Mouse (Mus musculus) intestine, embryonic 15.5 days (tissue): ENCODE measurements around the gene Ppp2r5b. TPM values are rescaled to one million over a fixed set of nuclear protein-coding genes. Genes with fewer than 3 reads are reported as not detected.

ENCODE experiments used
- ATAC-seq: fragments of 200-750 bp; cut with Nextera tagmentation; 2 replicates; pipeline ENCODE4 v1.8.0; 2017; ENCODE audit warnings: moderate TSS enrichment, moderate library complexity
- H3K27ac ChIP-seq: fragments of 300-500 bp; sonication (generic); 2 replicates; pipeline ENCODE4 v1.5.1; 2015; ENCODE audit warnings: mild to moderate bottlenecking, inconsistent platforms
- H3K27me3 ChIP-seq: fragments of 300-500 bp; sonication (generic); replicated peaks from 2 replicates; pipeline ENCODE4 v1.6.1; 2015; ENCODE audit warnings: inconsistent platforms
- H3K36me3 ChIP-seq: fragments of 300-500 bp; sonication (generic); 2 replicates; pipeline ENCODE4 v1.6.1; 2015; ENCODE audit warnings: inconsistent platforms
- H3K4me1 ChIP-seq: fragments of 300-500 bp; sonication (generic); replicated peaks from 2 replicates; pipeline ENCODE4 v1.6.1; 2015; ENCODE audit warnings: inconsistent platforms
- H3K4me2 ChIP-seq: fragments of 300-500 bp; sonication (generic); replicated peaks from 2 replicates; pipeline ENCODE4 v1.6.1; 2015; ENCODE audit warnings: mild to moderate bottlenecking, inconsistent platforms
- H3K4me3 ChIP-seq: fragments of 300-500 bp; sonication (generic); replicated peaks from 2 replicates; pipeline ENCODE4 v1.5.1; 2015; ENCODE audit warnings: inconsistent platforms
- H3K9ac ChIP-seq: fragments of 300-500 bp; sonication (generic); 2 replicates; pipeline ENCODE4 v1.6.1; 2015; ENCODE audit warnings: inconsistent platforms
- H3K9me3 ChIP-seq: fragments of 300-500 bp; sonication (generic); 2 replicates; pipeline ENCODE4 v1.6.1; 2016; ENCODE audit warnings: inconsistent platforms
- WGBS: fragments of 180-500 bp; shearing (Covaris S2); methylation state at CpG from one replicate; pipeline ENCODE4 v1.1.7; 2015; 5-methylcytosine and 5-hydroxymethylcytosine counted together
- polyA plus RNA-seq: library from polyadenylated mRNA; unstranded; fragments of >200 nt; fragmentation: Nextera tagmentation; extraction: Ambion mirVana; gene quantifications from 2 replicates; pipeline ENCODE4 v1.2.1, GENCODE M21; 2015

Ppp2r5b gene
- polyA plus RNA-seq: 21.2 and 22.3 TPM in 2 replicates

DNA sequence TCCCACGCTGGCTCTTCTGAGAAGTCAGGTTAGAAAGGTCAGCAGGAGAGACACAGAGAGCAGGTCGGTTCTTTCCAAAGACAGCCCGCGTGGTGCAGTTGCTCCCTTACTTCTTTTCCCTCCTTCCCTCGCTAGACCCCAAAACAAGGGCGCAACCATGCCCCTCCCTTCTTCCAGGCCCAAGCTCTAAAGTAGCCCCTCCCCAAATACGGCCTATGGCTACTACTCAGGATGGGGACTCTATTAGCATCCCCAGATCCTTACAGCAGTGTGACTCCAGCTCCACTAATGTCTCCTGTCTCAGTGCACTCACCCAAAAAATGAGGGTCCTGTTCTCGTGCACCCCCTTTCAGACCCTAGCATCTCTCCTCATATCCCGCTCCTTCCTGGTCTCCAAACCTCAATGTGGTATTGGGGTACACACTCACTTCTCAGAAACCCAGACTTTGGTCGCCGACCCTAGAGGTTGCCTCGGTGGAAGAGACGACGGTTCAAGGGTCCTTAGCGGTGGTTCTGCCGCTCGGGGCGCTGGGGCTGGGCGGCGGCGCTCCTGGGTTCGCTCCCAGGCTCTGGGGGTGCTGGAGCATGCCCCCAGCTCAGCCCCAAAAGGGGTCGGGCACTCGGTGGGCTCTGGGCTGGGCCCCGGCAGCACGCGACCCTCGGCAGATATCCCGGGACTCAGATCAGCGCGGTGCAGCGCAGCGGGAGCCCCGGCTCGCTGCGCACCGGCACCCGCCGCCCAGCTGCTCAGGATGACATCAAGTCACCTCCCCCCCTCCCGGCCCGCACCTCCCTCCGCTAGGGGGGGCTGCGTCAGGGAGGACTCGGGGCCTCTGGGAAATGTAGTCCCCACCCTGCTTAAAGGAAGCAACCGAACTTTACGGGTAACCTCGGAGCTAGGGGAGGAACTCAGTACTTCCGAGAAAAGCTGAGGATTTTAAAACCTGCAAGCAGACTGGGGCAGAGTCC, at the start of gene Ppp2r5b:
Gene Ppp2r5b, minus strand, starts transcription at position 789 of the 969 bp plus-strand sequence.
- H3K4me2 ChIP-seq: peak within 1 kb of the TSS; percentile 85
- 3% methylated on average over 48 of the region's 48 CpGs for WGBS

DNA sequence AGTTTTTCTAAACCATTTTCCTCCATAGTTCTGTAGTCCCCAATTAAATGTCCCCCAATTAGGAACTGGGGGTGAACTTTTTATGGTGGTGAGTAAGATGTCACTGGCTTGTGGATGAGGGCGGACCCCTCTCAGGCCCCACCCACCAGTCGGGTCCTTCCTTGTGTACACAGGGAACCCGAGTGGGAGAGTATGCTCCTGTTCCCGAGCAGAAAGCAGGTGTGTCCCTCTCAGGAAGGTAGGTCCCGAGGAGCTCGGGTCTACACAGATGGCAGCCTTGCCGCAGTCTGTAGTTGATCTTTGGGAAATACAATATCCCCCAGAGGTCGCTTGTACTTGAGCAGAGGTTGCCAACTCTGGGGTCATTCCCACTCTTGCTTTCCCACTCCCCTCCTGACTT, 49.6 kb upstream of the Ppp2r5b start:
- Histone ChIP-seq H3K9me3 (no peaks in the 10 kb centered on the region), H3K4me2 (peak overlapping the region; percentile 36), H3K4me3 (no peak overlapping the region), H3K27ac (peak overlapping the region; percentile 66), H3K27me3 (no peaks in the 10 kb centered on the region), H3K9ac (no peak overlapping the region; the same call in 1 of the 2 replicates), H3K4me1 (peaks cover 51% of the 10 kb centered on the region), H3K36me3 (peaks cover 21% of the 10 kb centered on the region)
- WGBS: 61% methylated on average over 8 of the region's 8 CpGs
- peak; percentile 57 for ATAC-seq

More for the DNA sequence above, at the start of gene Ppp2r5b:
- peak; percentile 96 for ATAC-seq
- Histone ChIP-seq H3K9ac (peak within 1 kb of the TSS; percentile 78), H3K36me3 (0 out of 2 replicates have a peak, but pooled peaks cover 7% of the 10 kb centered on the region), H3K9me3 (no peaks in the 10 kb centered on the region), H3K4me3 (peak within 1 kb of the TSS; percentile 76), H3K4me1 (peaks cover 26% of the 10 kb centered on the region), H3K27ac (peak within 1 kb of the TSS; percentile 98), H3K27me3 (no peaks in the 10 kb centered on the region)

DNA sequence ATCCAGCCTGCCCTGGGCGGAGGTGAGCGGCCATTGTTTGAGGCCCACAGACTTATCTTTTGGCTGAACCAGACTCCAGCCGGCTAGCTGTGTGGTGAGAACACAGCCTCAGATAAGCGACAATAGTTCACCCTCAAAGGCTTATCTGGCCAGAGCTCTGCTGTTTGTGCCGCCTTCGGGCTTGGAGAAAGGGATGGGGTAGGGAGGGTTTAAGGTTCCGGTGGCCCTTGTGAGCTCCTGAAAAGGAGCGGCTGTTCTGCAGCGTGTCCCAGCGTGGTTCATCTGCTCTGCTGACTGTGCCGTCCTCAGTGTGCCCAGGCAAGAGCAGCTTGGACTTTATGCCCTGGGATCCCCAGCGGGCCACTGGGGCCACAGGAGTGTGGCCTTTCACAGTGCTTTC, 48.8 kb upstream of the Ppp2r5b start:
- 0 out of 2 replicates have a peak overlapping the region, but pooled peaks have one; percentile 36 for H3K4me2 ChIP-seq
- H3K4me1 ChIP-seq: peaks cover 50% of the 10 kb centered on the region
- H3K9me3 ChIP-seq: no peaks in the 10 kb centered on the region
- no peak overlapping the region for H3K9ac ChIP-seq
- H3K4me3 ChIP-seq: no peak overlapping the region
- H3K27me3 ChIP-seq: no peaks in the 10 kb centered on the region
- H3K27ac ChIP-seq: peak overlapping the region; percentile 66
- WGBS: 68% methylated on average over 12 of the region's 12 CpGs
- ATAC-seq: peak; percentile 26
- peaks cover 17% of the 10 kb centered on the region; the same call in 1 of the 2 replicates for H3K36me3 ChIP-seq

DNA sequence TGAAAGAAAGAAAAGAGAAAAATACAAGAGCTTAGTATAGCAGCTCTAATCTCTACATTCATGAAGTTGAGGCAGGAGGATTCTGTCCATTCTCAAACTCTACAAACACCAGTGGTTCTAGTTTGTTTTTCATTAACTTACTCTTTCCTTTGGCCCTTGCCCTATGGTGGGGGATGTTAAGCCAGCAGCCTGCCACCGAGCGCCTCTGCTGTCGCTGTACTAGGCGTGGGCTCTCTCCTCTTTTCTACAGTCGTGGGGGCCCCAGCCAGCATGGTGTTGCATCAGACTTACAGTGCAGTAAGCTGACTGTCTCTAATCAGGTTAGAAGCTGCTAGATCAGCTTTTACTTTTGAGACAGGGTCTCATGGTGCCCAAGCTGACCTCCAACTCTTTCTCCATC, 47.3 kb upstream of the Ppp2r5b start:
- H3K4me3 ChIP-seq: no peak overlapping the region
- peaks cover 64% of the 10 kb centered on the region for H3K4me1 ChIP-seq
- ATAC-seq: no peak; the same call in 1 of the 2 replicates
- H3K4me2 ChIP-seq: peak overlapping the region; percentile 17; the same call in 1 of the 2 replicates
- no peaks in the 10 kb centered on the region for H3K9me3 ChIP-seq
- no peak overlapping the region; the same call in 1 of the 2 replicates for H3K9ac ChIP-seq
- H3K27ac ChIP-seq: peak overlapping the region; percentile 66
- WGBS: 50% methylated on average over 5 of the region's 5 CpGs
- H3K36me3 ChIP-seq: peaks cover 17% of the 10 kb centered on the region; the same call in 1 of the 2 replicates
- no peaks in the 10 kb centered on the region for H3K27me3 ChIP-seq

DNA sequence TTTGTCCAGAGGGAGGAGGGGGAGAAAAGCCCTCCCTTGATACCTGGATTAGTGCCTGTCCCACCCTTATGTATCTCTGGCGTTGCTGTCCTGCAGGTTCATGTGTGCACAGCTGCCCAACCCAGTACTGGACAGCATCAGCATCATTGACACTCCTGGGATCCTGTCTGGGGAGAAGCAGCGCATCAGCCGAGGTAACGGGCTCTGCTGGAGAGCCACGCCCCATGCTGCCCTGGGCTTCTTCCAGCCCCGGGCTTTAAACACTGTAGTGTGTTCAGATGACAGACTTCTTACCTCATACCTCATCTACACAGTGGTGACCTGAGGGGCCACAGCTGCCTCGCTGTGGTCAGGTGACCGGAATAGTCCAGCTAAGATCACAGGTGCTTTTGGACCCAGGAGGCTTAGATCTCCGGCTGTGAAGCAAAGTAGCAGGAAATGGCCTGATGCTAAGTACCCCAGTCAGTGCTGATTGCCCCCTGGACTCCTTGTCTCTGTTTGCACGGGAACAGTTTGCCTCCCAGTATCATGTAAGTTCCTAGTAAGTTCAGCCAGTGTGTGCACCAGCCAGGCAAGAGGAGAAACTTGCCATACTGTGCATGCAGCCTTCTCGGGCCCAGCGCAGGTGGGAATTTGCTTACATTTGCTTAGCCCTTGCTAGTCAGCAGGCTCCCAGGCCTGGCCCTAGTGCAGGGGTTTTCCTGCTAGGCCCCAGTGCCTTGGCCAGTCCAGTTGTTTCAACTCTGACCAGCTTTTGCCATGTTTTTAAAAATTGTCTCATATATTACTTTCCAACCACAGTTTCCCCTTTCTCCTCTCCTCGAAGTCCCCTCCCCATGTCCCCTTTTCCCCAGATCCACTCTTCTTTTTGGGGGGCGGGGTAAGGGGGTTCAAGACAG, 45.7 kb upstream of the Ppp2r5b start:
- Histone ChIP-seq H3K27me3 (no peaks in the 10 kb centered on the region), H3K9me3 (no peaks in the 10 kb centered on the region), H3K9ac (peak overlapping the region; percentile 4; the same call in 1 of the 2 replicates), H3K4me2 (no peak overlapping the region), H3K4me1 (peaks cover 59% of the 10 kb centered on the region), H3K27ac (no peak overlapping the region), H3K4me3 (no peak overlapping the region), H3K36me3 (peaks cover 10% of the 10 kb centered on the region; the same call in 1 of the 2 replicates)
- WGBS: 81% methylated on average over 14 of the region's 14 CpGs
- ATAC-seq: no peak

DNA sequence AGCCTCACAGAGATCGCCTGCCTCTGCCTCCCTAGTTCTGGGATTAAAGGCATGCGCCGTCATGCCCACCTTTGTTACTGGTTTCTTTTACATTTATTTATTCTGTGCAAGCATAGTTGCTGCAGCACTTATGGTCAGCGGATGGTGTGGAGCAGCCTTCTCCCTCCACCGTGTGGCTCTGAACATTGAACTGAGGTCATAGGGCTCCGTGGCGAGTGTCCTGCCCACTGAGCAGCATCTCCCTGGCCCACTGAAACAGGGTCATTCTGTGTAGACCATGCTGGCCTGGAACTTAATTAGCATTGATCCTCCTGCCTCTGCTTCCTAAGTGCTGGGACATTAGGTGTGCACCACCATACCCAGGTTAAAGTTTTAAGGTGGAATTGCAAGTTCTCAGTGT, 44.9 kb upstream of the Ppp2r5b start:
- Histone ChIP-seq H3K36me3 (peaks cover 10% of the 10 kb centered on the region; the same call in 1 of the 2 replicates), H3K4me2 (no peak overlapping the region), H3K4me1 (peaks cover 54% of the 10 kb centered on the region), H3K9ac (no peak overlapping the region), H3K9me3 (no peaks in the 10 kb centered on the region), H3K27me3 (no peaks in the 10 kb centered on the region), H3K27ac (no peak overlapping the region), H3K4me3 (no peak overlapping the region)
- WGBS: 89% methylated on average over 7 of the region's 7 CpGs
- no peak for ATAC-seq

DNA sequence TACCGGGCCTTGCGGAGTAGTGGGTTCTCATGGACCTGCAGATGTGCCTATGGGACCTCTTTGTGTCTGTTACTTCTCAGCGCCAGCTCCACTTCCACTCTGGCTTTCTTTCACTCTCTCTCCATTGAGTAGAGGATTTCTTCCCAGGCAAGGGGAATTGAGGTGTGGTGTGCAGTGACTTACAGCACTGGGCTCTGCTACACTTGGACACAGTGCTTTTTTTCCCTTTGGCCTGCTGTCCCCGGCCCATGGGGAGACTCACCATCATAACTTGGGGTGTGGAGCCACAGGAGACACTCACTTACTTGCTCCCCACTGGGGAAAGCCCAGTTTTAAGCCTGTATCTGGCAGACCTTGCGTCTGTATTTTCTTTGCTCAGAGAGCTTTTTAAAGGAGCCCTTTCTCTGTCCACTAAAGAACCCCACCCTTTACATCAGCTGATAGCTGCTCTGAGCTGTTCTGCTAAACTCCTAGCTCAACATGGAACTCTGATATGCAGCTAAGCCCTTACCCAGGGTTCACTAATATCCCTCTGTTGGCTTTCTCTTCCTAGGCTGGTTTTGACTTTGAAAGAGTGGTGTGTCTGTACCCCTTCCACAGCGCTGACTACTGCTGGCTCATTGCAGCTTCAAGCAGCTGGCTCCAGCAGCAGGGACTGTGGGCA, 43.9 kb upstream of the Ppp2r5b start:
- no peaks in the 10 kb centered on the region for H3K9me3 ChIP-seq
- H3K4me2 ChIP-seq: peak overlapping the region; percentile 80
- no peaks in the 10 kb centered on the region for H3K27me3 ChIP-seq
- 0 out of 2 replicates have a peak overlapping the region, but pooled peaks have one; percentile 18 for H3K27ac ChIP-seq
- no peak for ATAC-seq
- peaks cover 10% of the 10 kb centered on the region; the same call in 1 of the 2 replicates for H3K36me3 ChIP-seq
- peaks cover 49% of the 10 kb centered on the region for H3K4me1 ChIP-seq
- no peak overlapping the region for H3K4me3 ChIP-seq
- no peak overlapping the region for H3K9ac ChIP-seq
- WGBS: 82% methylated on average over 6 of the region's 6 CpGs

DNA sequence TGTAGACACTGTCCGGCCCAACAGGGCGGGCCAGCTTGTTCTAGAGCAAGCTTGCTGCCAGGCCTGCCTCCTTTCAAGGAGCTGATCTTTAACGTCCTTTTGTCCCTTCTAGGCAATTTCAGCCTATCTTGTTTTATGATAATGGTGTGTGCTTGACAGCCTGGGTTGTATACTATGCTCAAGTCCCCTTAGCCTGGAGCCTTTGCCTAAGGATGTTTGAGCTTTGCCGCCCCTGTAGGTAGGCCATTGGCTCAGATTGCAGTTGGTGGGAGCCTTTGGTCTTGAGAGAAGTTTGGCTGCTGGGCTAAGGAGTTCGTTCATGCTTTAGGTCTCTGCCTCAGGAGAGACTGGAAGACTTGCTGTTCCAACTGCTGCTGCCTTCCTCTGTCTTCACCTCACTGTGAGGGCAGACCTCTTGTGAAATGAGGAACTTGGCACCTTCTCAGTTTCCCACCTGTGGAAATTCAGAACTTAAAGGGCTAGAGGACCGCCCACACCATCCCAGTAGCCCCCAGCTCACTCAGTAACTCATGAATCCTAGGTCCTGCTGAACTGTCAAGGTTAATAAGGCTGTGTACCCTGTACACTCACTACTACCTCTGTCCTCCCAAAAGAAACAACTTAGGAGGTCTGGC, 42.9 kb upstream of the Ppp2r5b start:
- 28% methylated on average over 6 of the region's 6 CpGs for WGBS
- peaks cover 44% of the 10 kb centered on the region for H3K4me1 ChIP-seq
- H3K9me3 ChIP-seq: no peaks in the 10 kb centered on the region

DNA sequence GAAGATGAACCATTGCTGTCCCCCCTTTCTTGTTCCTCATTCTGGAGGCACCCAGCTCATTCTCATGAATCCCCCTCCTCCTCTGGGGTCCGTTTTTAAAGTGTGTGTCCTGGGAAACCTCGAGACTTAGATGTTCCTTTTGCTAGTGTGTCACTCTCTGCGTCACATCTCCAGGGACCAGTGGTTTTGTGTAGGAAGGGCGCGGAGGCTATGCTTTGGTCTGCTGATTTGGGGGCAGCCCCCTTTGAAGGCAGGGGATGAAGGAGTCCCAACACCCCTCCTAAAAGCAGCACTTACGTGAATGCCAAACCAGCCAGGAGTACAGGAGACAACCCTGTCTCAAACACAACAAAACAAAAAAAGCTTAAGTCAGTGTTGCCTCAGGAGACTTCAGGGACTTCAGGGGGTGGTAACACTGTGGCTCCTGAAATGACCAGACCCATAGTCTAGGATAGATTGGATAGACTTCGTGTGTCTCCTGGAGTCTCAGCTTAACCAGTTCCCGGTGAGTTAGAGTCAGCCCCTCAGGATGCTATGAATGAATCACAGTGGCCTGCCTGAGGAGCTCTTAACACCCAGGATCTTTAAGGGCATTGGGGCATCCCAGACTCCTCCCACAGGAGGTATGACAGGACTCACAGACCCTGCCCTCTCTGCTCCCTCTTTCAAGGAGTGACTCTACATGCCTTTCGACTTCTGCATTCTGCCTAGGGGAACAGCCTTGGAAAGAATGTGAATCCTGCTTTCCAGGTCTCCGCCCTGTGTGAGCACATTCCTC, 42.2 kb upstream of the Ppp2r5b start:
- whole genome bisulfite sequencing: 3% methylated on average over 10 of the region's 10 CpGs
- Histone ChIP-seq H3K4me3 (peak overlapping the region; percentile 74), H3K27ac (peak overlapping the region; percentile 76), H3K36me3 (peaks cover 10% of the 10 kb centered on the region; the same call in 1 of the 2 replicates), H3K4me1 (peaks cover 43% of the 10 kb centered on the region), H3K9me3 (no peaks in the 10 kb centered on the region), H3K4me2 (peak overlapping the region; percentile 80), H3K27me3 (no peaks in the 10 kb centered on the region), H3K9ac (peak overlapping the region; percentile 78)
- ATAC-seq: peak; percentile 54

More for the DNA sequence above, 42.9 kb upstream of the Ppp2r5b start:
- H3K27me3 ChIP-seq: no peaks in the 10 kb centered on the region
- H3K27ac ChIP-seq: peak overlapping the region; percentile 68
- peak overlapping the region; percentile 74 for H3K4me3 ChIP-seq
- H3K36me3 ChIP-seq: peaks cover 10% of the 10 kb centered on the region; the same call in 1 of the 2 replicates
- no peak for ATAC-seq
- peak overlapping the region; percentile 78 for H3K9ac ChIP-seq
- peak overlapping the region; percentile 80 for H3K4me2 ChIP-seq
